Mouse (Mus musculus) hindbrain, embryonic 12.5 days (tissue): Measurements from ENCODE around the gene Bahcc1. TPM values are rescaled to one million over a fixed set of nuclear protein-coding genes. Genes with fewer than 3 reads are reported as not detected.

ENCODE experiments used
- ATAC-seq: fragments of 200-750 bp; cut with Nextera tagmentation; 2 replicates; pipeline ENCODE4 v1.8.0; 2017; ENCODE audit warnings: moderate TSS enrichment; ENCODE audit not compliant: low FRiP score
- H3K27ac ChIP-seq: fragments of 300-500 bp; sonication (generic); 2 replicates; pipeline ENCODE4 v1.5.1; 2016; ENCODE audit warnings: mild to moderate bottlenecking
- H3K27me3 ChIP-seq: fragments of 300-500 bp; sonication (generic); 2 replicates; pipeline ENCODE4 v1.6.1; 2016; ENCODE audit warnings: mild to moderate bottlenecking
- H3K36me3 ChIP-seq: fragments of 300-500 bp; sonication (generic); 2 replicates; pipeline ENCODE4 v1.6.1; 2016; ENCODE audit warnings: mild to moderate bottlenecking
- H3K4me1 ChIP-seq: fragments of 300-500 bp; sonication (generic); 2 replicates; pipeline ENCODE4 v1.6.1; 2016
- H3K4me2 ChIP-seq: fragments of 300-500 bp; sonication (generic); replicated peaks from 2 replicates; pipeline ENCODE4 v1.6.1; 2016; ENCODE audit warnings: mild to moderate bottlenecking
- H3K4me3 ChIP-seq: fragments of 300-500 bp; sonication (generic); 2 replicates; pipeline ENCODE4 v1.5.1; 2016; ENCODE audit warnings: mild to moderate bottlenecking
- H3K9ac ChIP-seq: fragments of 300-500 bp; sonication (generic); 2 replicates; pipeline ENCODE4 v1.6.1; 2016; ENCODE audit warnings: mild to moderate bottlenecking, moderate library complexity
- H3K9me3 ChIP-seq: fragments of 300-500 bp; sonication (generic); replicated peaks from 2 replicates; pipeline ENCODE4 v1.6.1; 2016; ENCODE audit warnings: mild to moderate bottlenecking
- WGBS: fragments of 180-500 bp; shearing (Covaris S2); methylation state at CpG from one replicate; pipeline ENCODE4 v1.1.7; 2016; 5-methylcytosine and 5-hydroxymethylcytosine counted together
- polyA plus RNA-seq: library from polyadenylated mRNA; unstranded; fragments of >200 nt; fragmentation: Nextera tagmentation; extraction: Ambion mirVana; gene quantifications from 2 replicates; pipeline ENCODE4 v1.2.1, GENCODE M21; 2016

The Bahcc1 gene
- polyA plus RNA-seq, 1 experiment from 2014 or later = 23.8 TPM

DNA sequence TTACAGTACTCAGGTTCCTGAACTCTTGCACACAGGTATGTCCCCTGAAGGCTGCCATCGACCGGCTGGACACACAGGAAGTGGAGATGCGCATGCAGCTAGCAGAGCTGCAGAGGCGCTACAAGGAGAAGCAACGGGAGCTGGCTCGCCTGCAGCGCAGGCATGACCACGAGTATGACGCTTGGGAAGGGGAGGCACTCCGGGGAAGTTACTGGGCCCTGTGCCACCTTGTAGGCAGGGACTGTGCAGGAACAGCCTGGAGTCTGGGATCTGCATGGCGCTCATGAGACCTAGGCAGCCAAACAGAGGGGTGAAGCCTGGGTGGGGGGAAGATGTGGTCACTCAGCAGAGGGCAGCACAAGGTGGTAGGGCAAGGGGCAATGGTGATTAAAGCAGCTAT, 46.6 kb downstream of the Bahcc1 start:
- no peaks in the 10 kb centered on the region for H3K9me3 ChIP-seq
- no peak for ATAC-seq
- H3K4me3 ChIP-seq = no peak overlapping the region
- peak overlapping the region; percentile 86 for H3K27ac ChIP-seq
- H3K4me2 ChIP-seq = no peak overlapping the region
- H3K9ac ChIP-seq = no peak overlapping the region
- peaks cover 32% of the 10 kb centered on the region for H3K4me1 ChIP-seq
- peaks cover 91% of the 10 kb centered on the region for H3K36me3 ChIP-seq
- WGBS = 85% methylated on average over 11 of the region's 11 CpGs
- 0 out of 2 replicates have a peak, but pooled peaks cover 5% of the 10 kb centered on the region for H3K27me3 ChIP-seq

DNA sequence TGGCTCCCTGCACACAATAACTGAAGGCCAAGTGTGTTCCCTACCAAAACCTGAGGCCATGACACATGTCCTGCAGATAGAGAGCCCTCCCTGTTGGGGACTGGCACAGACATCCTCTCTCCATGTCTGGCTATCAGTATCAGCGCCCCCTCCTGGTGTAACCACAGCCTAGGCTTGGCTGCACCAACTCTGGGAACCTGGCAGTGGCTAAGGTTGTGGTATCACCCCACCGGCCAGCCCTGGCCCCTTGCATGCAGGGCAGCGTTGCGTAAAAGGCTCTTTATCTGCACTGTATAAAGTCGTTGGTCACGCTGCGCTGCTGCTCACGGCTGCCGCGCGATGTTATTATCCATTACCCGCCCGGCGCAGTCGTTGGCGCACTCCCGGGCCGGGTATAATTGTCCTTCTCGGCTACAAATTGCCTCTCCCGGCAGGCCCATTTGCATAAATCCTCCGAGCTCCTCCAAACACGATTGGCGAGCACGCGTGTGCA, 47.6 kb downstream of the Bahcc1 start:
- peak; percentile 86 for ATAC-seq
- H3K4me1 ChIP-seq = peaks cover 32% of the 10 kb centered on the region
- peak overlapping the region; percentile 42; the same call in 1 of the 2 replicates for H3K9ac ChIP-seq
- peak overlapping the region; percentile 86 for H3K27ac ChIP-seq
- H3K36me3 ChIP-seq = peaks cover 91% of the 10 kb centered on the region
- H3K9me3 ChIP-seq = no peaks in the 10 kb centered on the region
- 38% methylated on average over 25 of the region's 25 CpGs for WGBS
- H3K4me2 ChIP-seq = no peak overlapping the region
- H3K4me3 ChIP-seq = no peak overlapping the region
- 0 out of 2 replicates have a peak, but pooled peaks cover 5% of the 10 kb centered on the region for H3K27me3 ChIP-seq

DNA sequence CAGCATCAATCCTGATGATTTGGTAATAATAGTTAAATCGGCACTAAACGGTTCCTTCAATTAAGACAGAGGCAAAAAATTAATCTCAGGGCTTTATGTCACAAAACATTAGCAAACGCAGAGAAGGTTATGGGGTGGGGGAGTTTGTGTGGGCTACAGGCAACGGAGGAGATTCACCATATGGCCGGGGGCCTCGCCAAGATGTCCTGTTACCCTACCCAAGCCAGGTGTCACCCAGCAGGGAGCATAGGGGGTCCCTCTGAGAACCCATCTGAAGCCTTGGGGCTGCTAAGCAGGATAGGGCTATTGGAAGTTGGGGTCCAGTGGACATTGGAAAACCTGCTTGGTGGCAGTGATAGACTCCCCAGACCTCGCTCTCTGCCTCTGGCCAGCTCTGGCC, 48.0 kb downstream of the Bahcc1 start:
- ATAC-seq = peak; percentile 47
- H3K4me3 ChIP-seq = no peak overlapping the region
- H3K4me1 ChIP-seq = peaks cover 32% of the 10 kb centered on the region
- no peaks in the 10 kb centered on the region for H3K9me3 ChIP-seq
- H3K4me2 ChIP-seq = no peak overlapping the region
- WGBS = 48% methylated on average over 7 of the region's 7 CpGs
- no peak overlapping the region for H3K9ac ChIP-seq
- H3K27ac ChIP-seq = peak overlapping the region; percentile 86
- H3K36me3 ChIP-seq = peaks cover 91% of the 10 kb centered on the region
- H3K27me3 ChIP-seq = 0 out of 2 replicates have a peak, but pooled peaks cover 5% of the 10 kb centered on the region

DNA sequence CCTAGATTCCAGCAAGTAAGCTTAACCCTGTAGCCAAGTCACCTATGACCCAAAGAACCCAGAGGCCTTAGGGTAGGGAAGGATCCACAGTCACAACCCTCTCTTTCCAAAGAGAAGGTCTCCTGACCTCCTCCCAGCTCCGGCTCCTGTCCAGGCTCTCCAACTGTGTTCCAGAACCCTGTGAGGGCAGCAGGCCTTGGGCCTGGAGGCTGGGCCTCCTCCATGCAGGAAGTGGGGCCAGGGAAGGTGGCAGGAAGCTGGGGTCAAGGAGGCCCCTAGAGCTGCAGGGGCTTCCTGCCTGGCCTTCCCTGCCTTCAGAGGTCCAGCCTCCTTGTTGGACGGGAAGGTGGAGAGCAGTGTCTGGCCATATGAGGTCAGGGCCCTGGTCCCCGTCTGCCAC, 48.5 kb downstream of the Bahcc1 start:
- ATAC-seq = no peak
- no peak overlapping the region; the same call in 1 of the 2 replicates for H3K9ac ChIP-seq
- no peak overlapping the region for H3K4me3 ChIP-seq
- H3K9me3 ChIP-seq = no peaks in the 10 kb centered on the region
- peak overlapping the region; percentile 86 for H3K27ac ChIP-seq
- WGBS = 72% methylated on average over 3 of the region's 3 CpGs
- H3K4me1 ChIP-seq = peaks cover 32% of the 10 kb centered on the region
- no peak overlapping the region for H3K4me2 ChIP-seq
- 0 out of 2 replicates have a peak, but pooled peaks cover 5% of the 10 kb centered on the region for H3K27me3 ChIP-seq
- peaks cover 91% of the 10 kb centered on the region for H3K36me3 ChIP-seq

DNA sequence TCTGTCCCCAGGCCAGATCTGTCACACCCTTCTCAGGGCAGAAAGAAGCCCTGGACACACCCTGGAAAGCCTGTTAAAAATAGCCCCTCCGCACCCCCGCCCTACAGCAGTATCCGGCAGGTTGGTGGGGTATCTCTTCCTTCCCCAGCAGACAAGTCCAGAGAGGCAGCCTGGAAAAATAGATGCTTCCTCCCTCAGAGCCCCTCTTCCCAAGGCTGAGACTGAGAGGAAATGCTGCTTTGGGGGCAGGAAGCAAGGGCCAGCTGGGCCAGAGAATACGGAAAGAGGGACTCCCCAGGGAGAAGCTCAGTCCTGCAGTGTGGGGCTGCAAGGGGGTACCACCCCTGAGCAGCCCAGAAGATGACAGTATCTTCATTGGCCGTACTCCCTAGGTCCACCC, 50.8 kb downstream of the Bahcc1 start:
- ATAC-seq = no peak
- 84% methylated on average over 5 of the region's 5 CpGs for WGBS
- no peak overlapping the region for H3K4me3 ChIP-seq
- no peak overlapping the region for H3K27ac ChIP-seq
- no peak overlapping the region for H3K4me2 ChIP-seq
- peaks cover 91% of the 10 kb centered on the region for H3K36me3 ChIP-seq
- H3K27me3 ChIP-seq = 0 out of 2 replicates have a peak, but pooled peaks cover 5% of the 10 kb centered on the region
- no peaks in the 10 kb centered on the region for H3K9me3 ChIP-seq
- H3K4me1 ChIP-seq = peaks cover 32% of the 10 kb centered on the region
- H3K9ac ChIP-seq = no peak overlapping the region

DNA sequence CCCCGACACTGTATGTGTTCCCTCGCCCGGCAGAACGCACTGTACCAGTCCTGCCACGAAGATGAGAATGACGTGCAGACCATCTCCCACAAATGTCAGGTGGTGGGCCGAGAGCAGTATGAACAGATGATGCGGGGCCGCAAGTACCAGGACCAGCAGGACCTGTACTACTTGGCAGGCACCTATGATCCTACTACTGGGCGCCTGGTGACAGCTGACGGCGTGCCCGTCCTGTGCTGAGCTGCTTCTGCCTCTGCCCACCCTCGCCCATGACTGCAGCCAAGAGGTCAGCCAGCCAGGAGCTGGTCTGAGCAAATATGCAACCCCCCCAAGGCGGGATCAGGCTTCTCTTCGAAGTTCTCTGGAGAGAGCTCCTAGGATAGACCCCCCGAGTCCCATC, 56.9 kb downstream of the Bahcc1 start:
- H3K36me3 ChIP-seq = peaks cover 71% of the 10 kb centered on the region
- H3K4me2 ChIP-seq = no peak overlapping the region
- H3K27ac ChIP-seq = no peak overlapping the region
- H3K27me3 ChIP-seq = no peaks in the 10 kb centered on the region
- no peaks in the 10 kb centered on the region for H3K9me3 ChIP-seq
- no peak overlapping the region for H3K4me3 ChIP-seq
- no peak overlapping the region for H3K9ac ChIP-seq
- WGBS = 97% methylated on average over 17 of the region's 17 CpGs
- ATAC-seq = no peak
- H3K4me1 ChIP-seq = peaks cover 24% of the 10 kb centered on the region

DNA sequence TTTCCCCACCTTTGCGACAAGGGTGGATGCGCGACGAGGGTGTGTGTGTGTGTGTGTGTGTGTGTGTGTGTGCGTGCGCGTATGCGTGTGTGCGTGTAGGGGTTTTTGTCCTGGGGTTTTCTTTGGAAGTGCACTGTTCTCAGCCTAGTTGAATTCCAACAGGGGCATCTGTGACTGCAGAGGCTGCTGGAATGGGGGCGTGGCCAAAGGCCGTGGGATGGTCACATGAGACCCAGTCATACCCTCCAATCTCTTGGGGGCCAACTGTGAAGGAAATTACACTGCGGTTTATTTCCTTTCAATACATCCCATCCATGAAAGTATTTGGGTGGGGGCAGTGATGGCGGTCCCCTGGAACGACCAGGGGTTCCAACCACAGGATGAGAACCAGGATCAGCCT, 57.5 kb downstream of the Bahcc1 start:
- 93% methylated on average over 14 of the region's 14 CpGs for WGBS
- no peak overlapping the region for H3K27ac ChIP-seq
- no peaks in the 10 kb centered on the region for H3K9me3 ChIP-seq
- H3K9ac ChIP-seq = no peak overlapping the region
- peaks cover 65% of the 10 kb centered on the region for H3K36me3 ChIP-seq
- ATAC-seq = no peak
- H3K4me2 ChIP-seq = no peak overlapping the region
- H3K4me3 ChIP-seq = no peak overlapping the region
- peaks cover 30% of the 10 kb centered on the region for H3K4me1 ChIP-seq
- no peaks in the 10 kb centered on the region for H3K27me3 ChIP-seq

GRCm38 (mm10) chr11:120293714-120294113, 61.0 kb downstream of the Bahcc1 start:
- H3K4me2 ChIP-seq = no peak overlapping the region
- ATAC-seq = no peak
- H3K4me1 ChIP-seq = peaks cover 52% of the 10 kb centered on the region
- no peaks in the 10 kb centered on the region for H3K27me3 ChIP-seq
- peaks cover 30% of the 10 kb centered on the region for H3K36me3 ChIP-seq
- H3K27ac ChIP-seq = peak overlapping the region; percentile 35
- H3K4me3 ChIP-seq = no peak overlapping the region
- no peak overlapping the region for H3K9ac ChIP-seq
- H3K9me3 ChIP-seq = no peaks in the 10 kb centered on the region
- 74% methylated on average over 1 of the region's 1 CpGs for WGBS

DNA sequence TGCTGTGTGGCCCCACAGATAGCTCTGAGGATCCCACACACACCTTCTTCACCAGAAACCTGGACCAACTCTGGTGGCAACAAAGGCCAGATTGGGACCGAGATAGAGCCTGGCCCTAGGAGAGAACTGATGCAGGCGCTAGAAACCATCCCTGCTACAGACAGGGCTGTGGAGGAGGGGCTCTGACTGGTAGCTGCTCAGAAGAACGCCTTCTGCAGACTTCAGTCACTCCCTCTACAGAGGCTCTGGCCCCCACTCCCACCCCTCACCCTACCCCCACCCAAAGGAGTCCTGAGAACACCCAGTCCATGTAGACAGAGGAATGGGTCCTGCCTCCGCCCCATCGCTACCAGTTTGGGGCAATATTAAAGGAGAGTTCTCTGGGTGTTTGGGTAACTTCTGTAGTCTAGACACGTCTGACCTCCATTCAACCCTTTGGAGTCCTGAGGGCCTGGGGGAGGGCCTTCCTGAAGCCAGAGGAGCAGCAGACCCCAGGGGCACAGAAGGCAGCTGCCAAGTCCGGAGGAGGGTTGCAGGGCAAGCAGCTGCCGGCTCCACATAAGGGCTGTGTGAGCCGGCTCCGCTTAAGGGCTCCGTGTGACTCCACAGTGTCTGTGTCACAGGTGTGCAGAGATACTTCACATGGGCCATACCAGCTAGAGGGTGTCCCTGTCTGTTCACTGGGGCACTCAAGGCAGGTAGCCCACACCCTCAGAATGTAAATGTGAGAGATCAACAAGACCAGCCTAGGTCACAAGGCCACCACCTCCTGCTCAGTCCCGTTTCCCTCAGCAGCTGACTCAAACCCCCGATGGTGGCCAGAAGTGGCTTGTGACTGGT, 63.8 kb downstream of the Bahcc1 start:
- H3K4me1 ChIP-seq = peaks cover 55% of the 10 kb centered on the region
- no peak overlapping the region for H3K4me3 ChIP-seq
- H3K27me3 ChIP-seq = peaks cover 4% of the 10 kb centered on the region; the same call in 1 of the 2 replicates
- WGBS = 21% methylated on average over 13 of the region's 13 CpGs
- H3K4me2 ChIP-seq = no peak overlapping the region; the same call in 1 of the 2 replicates
- no peaks in the 10 kb centered on the region for H3K9me3 ChIP-seq
- peak overlapping the region; percentile 48 for H3K27ac ChIP-seq
- peak; percentile 41 for ATAC-seq
- H3K9ac ChIP-seq = peak overlapping the region; percentile 18; the same call in 1 of the 2 replicates
- H3K36me3 ChIP-seq = 0 out of 2 replicates have a peak, but pooled peaks cover 6% of the 10 kb centered on the region

DNA sequence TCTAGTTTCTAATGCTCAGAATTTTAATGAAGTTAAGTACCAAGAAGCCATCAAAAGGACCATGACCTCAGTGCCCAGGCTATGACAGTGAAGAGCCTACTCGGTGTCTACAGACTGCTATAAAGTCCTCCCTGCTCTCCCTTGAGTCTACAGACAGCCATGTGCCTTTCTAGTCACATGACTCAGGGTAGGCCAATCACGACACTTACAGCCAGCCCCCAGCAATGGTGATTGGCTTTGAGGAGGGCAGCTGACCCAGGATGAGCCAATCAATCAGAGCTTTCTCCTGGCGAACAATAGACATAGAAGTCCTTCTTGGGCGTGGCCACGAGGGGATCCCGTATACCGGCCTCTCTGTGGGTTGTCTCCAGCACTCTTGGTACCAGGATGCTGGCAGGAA, 65.0 kb downstream of the Bahcc1 start:
- no peaks in the 10 kb centered on the region for H3K9me3 ChIP-seq
- H3K9ac ChIP-seq = no peak overlapping the region
- no peak overlapping the region for H3K4me2 ChIP-seq
- H3K36me3 ChIP-seq = 0 out of 2 replicates have a peak, but pooled peaks cover 5% of the 10 kb centered on the region
- no peak overlapping the region for H3K27ac ChIP-seq
- H3K4me3 ChIP-seq = no peak overlapping the region
- WGBS = 62% methylated on average over 7 of the region's 7 CpGs
- H3K27me3 ChIP-seq = peaks cover 7% of the 10 kb centered on the region; the same call in 1 of the 2 replicates
- peaks cover 52% of the 10 kb centered on the region for H3K4me1 ChIP-seq
- ATAC-seq = no peak

GRCm38 (mm10) chr11:120298441-120299141, 65.8 kb downstream of the Bahcc1 start:
- Histone ChIP-seq H3K4me1 (peaks cover 44% of the 10 kb centered on the region), H3K27ac (no peak overlapping the region), H3K27me3 (peaks cover 7% of the 10 kb centered on the region; the same call in 1 of the 2 replicates), H3K4me2 (no peak overlapping the region), H3K4me3 (no peak overlapping the region), H3K9ac (no peak overlapping the region), H3K36me3 (no peaks in the 10 kb centered on the region), H3K9me3 (no peaks in the 10 kb centered on the region)
- 83% methylated on average over 4 of the region's 4 CpGs for WGBS
- no peak for ATAC-seq

GRCm38 (mm10) chr11:120299484-120299883, 66.7 kb downstream of the Bahcc1 start:
- Histone ChIP-seq H3K9me3 (no peaks in the 10 kb centered on the region), H3K4me2 (no peak overlapping the region), H3K27me3 (peaks cover 7% of the 10 kb centered on the region; the same call in 1 of the 2 replicates), H3K27ac (no peak overlapping the region), H3K4me3 (no peak overlapping the region), H3K9ac (no peak overlapping the region), H3K36me3 (no peaks in the 10 kb centered on the region), H3K4me1 (peaks cover 42% of the 10 kb centered on the region)
- WGBS = 52% methylated on average over 5 of the region's 5 CpGs
- ATAC-seq = no peak
